Mouse (Mus musculus) G1E (cell line): ENCODE measurements around the gene Cilp2. TPM values are rescaled to one million over a fixed set of nuclear protein-coding genes. Genes with fewer than 3 reads are reported as not detected.

Source experiments
- ATAC-seq: 2 replicates; pipeline ENCODE4 v1.8.0; 2016; ENCODE audit warnings: mild to moderate bottlenecking; ENCODE audit not compliant: insufficient number of reproducible peaks, poor library complexity, low FRiP score, severe bottlenecking; ENCODE audit errors: extremely low read depth
- DNase-seq: peaks from one replicate; pipeline ENCODE4 v3.0.0; 2012; ENCODE audit warnings: low spot score
- H3K27me3 ChIP-seq: 2 replicates; pipeline ENCODE4 v1.6.1; 2012; ENCODE audit warnings: mild to moderate bottlenecking, low read length, inconsistent platforms; ENCODE audit not compliant: insufficient read depth
- H3K36me3 ChIP-seq: replicated peaks from 2 replicates; pipeline ENCODE3; 2012; ENCODE audit warnings: mild to moderate bottlenecking, inconsistent platforms
- H3K4me1 ChIP-seq: 2 replicates; pipeline ENCODE4 v1.6.1; 2012; ENCODE audit warnings: low read depth, low read length, inconsistent platforms, mixed read lengths; ENCODE audit not compliant: insufficient read depth
- H3K4me3 ChIP-seq: 2 replicates; pipeline ENCODE4 v1.5.1; 2012; ENCODE audit warnings: low read depth, mild to moderate bottlenecking, inconsistent platforms, low read length, moderate library complexity, mixed read lengths
- H3K9me3 ChIP-seq: replicated peaks from 2 replicates; pipeline ENCODE4 v1.6.1; 2012; ENCODE audit warnings: inconsistent platforms
- CTCF ChIP-seq: IDR thresholded peaks from 2 replicates; pipeline ENCODE4 v1.5.1; 2012; ENCODE audit warnings: low read depth, low read length, inconsistent platforms, mixed read lengths
- GATA1 ChIP-seq: IDR thresholded peaks from 2 replicates; pipeline ENCODE4 v1.6.1; 2012; ENCODE audit warnings: borderline replicate concordance, low read length, inconsistent platforms, mixed read lengths
- GATA2 ChIP-seq: IDR thresholded peaks from 2 replicates; pipeline ENCODE4 v1.6.1; 2012; ENCODE audit warnings: low read depth, low read length, inconsistent platforms, borderline replicate concordance
- POLR2AphosphoS5 ChIP-seq: IDR thresholded peaks from 2 replicates; pipeline ENCODE4 v1.6.1; 2012; ENCODE audit warnings: low read depth, low read length, inconsistent platforms; ENCODE audit not compliant: insufficient replicate concordance
- TAL1 ChIP-seq: conservative IDR thresholded peaks from 2 replicates; pipeline ENCODE4 v1.6.1; 2012; ENCODE audit warnings: low read depth, low read length, inconsistent platforms, mixed read lengths
- polyA plus RNA-seq: library from polyadenylated mRNA; stranded (reverse); fragments of >175 nt; gene quantifications from 2 replicates; pipeline ENCODE4 v1.2.3, GENCODE M21; 2012
- total RNA-seq, 2 experiments: library from RNA; stranded (forward) in 1 of 2; stranded (reverse) in 1 of 2; fragments of 200-1000 nt in 1 of 2; fragments of >200 nt in 1 of 2; fragmentation: Nextera tagmentation in 1 of 2; gene quantifications; 2 replicates each; pipeline ENCODE4 v1.2.3; 2014 to 2017

Cilp2 gene
- total and polyA plus RNA-seq, 3 experiments = under 0.01 to 0.01 TPM; not detected in 1

- no peak for ATAC-seq
- peaks cover 35% of the 10 kb centered on the region for H3K4me1 ChIP-seq
- peaks cover 85% of the 10 kb centered on the region for H3K36me3 ChIP-seq
Observed at GRCm38 (mm10) chr8:69895772-69896451, 8.4 kb upstream of the Cilp2 start.

GRCm38 (mm10) chr8:69894836-69895332 lies 7.4 kb upstream of the Cilp2 start:
- peaks cover 87% of the 10 kb centered on the region for H3K36me3 ChIP-seq
- H3K4me1 ChIP-seq = peaks cover 28% of the 10 kb centered on the region
- TF ChIP-seq POLR2AphosphoS5 (no peak), CTCF (no peak), TAL1 (no peak), GATA2 (no peak), GATA1 (no peak)
- H3K4me3 ChIP-seq = no peak overlapping the region
- ATAC-seq (no peak), DNase-seq (no peak)
- H3K27me3 ChIP-seq = no peaks in the 10 kb centered on the region
- no peaks in the 10 kb centered on the region for H3K9me3 ChIP-seq

More at GRCm38 (mm10) chr8:69895772-69896451, 8.4 kb upstream of the Cilp2 start:
- DNase-seq = no peak
- Histone ChIP-seq H3K4me3 (no peak overlapping the region), H3K27me3 (no peaks in the 10 kb centered on the region), H3K9me3 (no peaks in the 10 kb centered on the region)
- TF ChIP-seq GATA1 (no peak), GATA2 (no peak), CTCF (no peak), TAL1 (no peak), POLR2AphosphoS5 (no peak)

GRCm38 (mm10) chr8:69893863-69894262 lies 6.4 kb upstream of the Cilp2 start:
- DNase-seq (peak; percentile 74), ATAC-seq (no peak)
- Histone ChIP-seq H3K36me3 (peaks cover 85% of the 10 kb centered on the region), H3K9me3 (peaks cover 4% of the 10 kb centered on the region), H3K4me3 (no peak overlapping the region), H3K4me1 (peaks cover 22% of the 10 kb centered on the region), H3K27me3 (peaks cover 3% of the 10 kb centered on the region; the same call in 1 of the 2 replicates)
- TF ChIP-seq TAL1 (no peak), POLR2AphosphoS5 (no peak), GATA1 (no peak), GATA2 (no peak), CTCF (peak; percentile 50; the same call in 1 of the 2 replicates)

GRCm38 (mm10) chr8:69890813-69891241 lies 3.3 kb upstream of the Cilp2 start:
- Histone ChIP-seq H3K36me3 (peaks cover 58% of the 10 kb centered on the region), H3K4me1 (peaks cover 9% of the 10 kb centered on the region), H3K27me3 (peaks cover 10% of the 10 kb centered on the region; the same call in 1 of the 2 replicates), H3K9me3 (peaks cover 21% of the 10 kb centered on the region), H3K4me3 (no peak overlapping the region)
- ATAC-seq = no peak
- no peak for TF ChIP-seq GATA1
- no peak for TF ChIP-seq CTCF
- no peak for TF ChIP-seq TAL1
- TF ChIP-seq POLR2AphosphoS5 = no peak
- TF ChIP-seq GATA2 = no peak
- DNase-seq = no peak

- TF ChIP-seq POLR2AphosphoS5 (no peak), GATA1 (no peak), TAL1 (no peak), CTCF (no peak), GATA2 (no peak)
- peaks cover 36% of the 10 kb centered on the region for H3K9me3 ChIP-seq
- H3K36me3 ChIP-seq = peaks cover 39% of the 10 kb centered on the region
- ATAC-seq (no peak), DNase-seq (no peak)
- no peak overlapping the region for H3K4me3 ChIP-seq
- H3K4me1 ChIP-seq = no peaks in the 10 kb centered on the region; the same call in 1 of the 2 replicates
- peaks cover 14% of the 10 kb centered on the region; the same call in 1 of the 2 replicates for H3K27me3 ChIP-seq
Observed at GRCm38 (mm10) chr8:69888902-69889301, 1.4 kb upstream of the Cilp2 start.

GRCm38 (mm10) chr8:69888244-69888866 lies 868 bp upstream of the Cilp2 start:
- peaks cover 41% of the 10 kb centered on the region for H3K9me3 ChIP-seq
- TF ChIP-seq POLR2AphosphoS5 (no peak), GATA1 (no peak), TAL1 (no peak), CTCF (no peak), GATA2 (no peak)
- H3K27me3 ChIP-seq = peaks cover 14% of the 10 kb centered on the region; the same call in 1 of the 2 replicates
- no peak overlapping the region; the same call in 1 of the 2 replicates for H3K4me3 ChIP-seq
- ATAC-seq (no peak), DNase-seq (no peak)
- peaks cover 34% of the 10 kb centered on the region for H3K36me3 ChIP-seq
- no peaks in the 10 kb centered on the region for H3K4me1 ChIP-seq
